Mouse (Mus musculus): ENCODE results near the gene Miox. TPM values are rescaled to one million over a fixed set of nuclear protein-coding genes. Genes with fewer than 3 reads are reported as not detected.

Miox gene
- polyA plus RNA-seq, 1 experiment = not detected

- Histone ChIP-seq H3K4me1 (ENCODE audit: control insufficient read depth, insufficient read depth, low read length) (no peaks in the 10 kb centered on the region), H3K4me3 (replicated peaks; ENCODE audit: insufficient read depth, low read depth, low read length) (no peak overlapping the region), H3K27me3 (ENCODE audit: control insufficient read depth, insufficient read depth, low read length) (no peaks in the 10 kb centered on the region), H3K27ac (ENCODE audit: insufficient read depth, low read length) (no peak overlapping the region)
- DNase-seq = no peak
- TF ChIP-seq POLR2A (IDR thresholded peaks at IDR 0.05; ENCODE audit: borderline replicate concordance, insufficient read depth, low read length) (no peak), CTCF (IDR thresholded peaks at IDR 0.05; ENCODE audit: borderline replicate concordance, insufficient read depth, low read depth, low read length) (no peak)
- 43% methylated on average over 2 of the region's 2 CpGs for WGBS
Observed at GRCm38 (mm10) chr15:89292795-89293194, 41.4 kb upstream of the Miox start.

- TF ChIP-seq CTCF (IDR thresholded peaks at IDR 0.05; ENCODE audit: borderline replicate concordance, insufficient read depth, low read depth, low read length) (no peak), POLR2A (IDR thresholded peaks at IDR 0.05; ENCODE audit: borderline replicate concordance, insufficient read depth, low read length) (no peak)
- H3K4me1 ChIP-seq (ENCODE audit: control insufficient read depth, insufficient read depth, low read length) = 0 out of 2 replicates have a peak, but pooled peaks cover 5% of the 10 kb centered on the region
- no peak overlapping the region for H3K27ac ChIP-seq (ENCODE audit: insufficient read depth, low read length)
- no peak overlapping the region for H3K4me3 ChIP-seq (replicated peaks; ENCODE audit: insufficient read depth, low read depth, low read length)
- no peaks in the 10 kb centered on the region for H3K27me3 ChIP-seq (ENCODE audit: control insufficient read depth, insufficient read depth, low read length)
- DNase-seq = no peak
- WGBS = 94% methylated on average over 10 of the region's 10 CpGs
Observed at GRCm38 (mm10) chr15:89293778-89294177, 40.4 kb upstream of the Miox start.

GRCm38 (mm10) chr15:89295580-89296165 is 38.5 kb upstream of the Miox start:
- Histone ChIP-seq H3K4me1 (ENCODE audit: control insufficient read depth, insufficient read depth, low read length) (0 out of 2 replicates have a peak, but pooled peaks cover 5% of the 10 kb centered on the region), H3K27me3 (ENCODE audit: control insufficient read depth, insufficient read depth, low read length) (no peaks in the 10 kb centered on the region), H3K27ac (ENCODE audit: insufficient read depth, low read length) (no peak overlapping the region), H3K4me3 (replicated peaks; ENCODE audit: insufficient read depth, low read depth, low read length) (no peak overlapping the region)
- DNase-seq = no peak
- TF ChIP-seq POLR2A (IDR thresholded peaks at IDR 0.05; ENCODE audit: borderline replicate concordance, insufficient read depth, low read length) = no peak
- WGBS = 68% methylated on average over 8 of the region's 8 CpGs

DNA sequence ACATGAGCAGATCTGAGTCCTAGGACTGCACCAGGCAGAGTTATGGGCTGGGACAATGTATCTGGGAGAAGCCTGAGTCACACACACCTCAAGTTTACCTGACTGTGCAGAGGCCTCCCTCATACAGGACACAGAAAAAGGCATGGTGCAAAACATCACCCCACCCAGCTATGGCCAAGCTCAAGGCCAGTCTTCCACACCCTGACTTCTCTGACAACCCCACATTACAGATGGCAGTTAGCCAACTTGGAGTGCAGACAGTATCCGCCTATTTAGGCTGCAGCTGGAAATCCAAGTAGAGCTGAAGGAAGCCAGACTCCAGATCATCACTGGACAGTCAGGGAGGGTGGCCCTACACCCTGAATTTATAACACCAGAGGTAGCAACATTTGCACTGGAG is 37.7 kb upstream of the Miox start:
- Histone ChIP-seq H3K27me3 (ENCODE audit: control insufficient read depth, insufficient read depth, low read length) (no peaks in the 10 kb centered on the region), H3K4me3 (replicated peaks; ENCODE audit: insufficient read depth, low read depth, low read length) (no peak overlapping the region), H3K27ac (ENCODE audit: insufficient read depth, low read length) (no peak overlapping the region), H3K4me1 (ENCODE audit: control insufficient read depth, insufficient read depth, low read length) (0 out of 2 replicates have a peak, but pooled peaks cover 5% of the 10 kb centered on the region)
- no peak for DNase-seq
- TF ChIP-seq CTCF (IDR thresholded peaks at IDR 0.05; ENCODE audit: borderline replicate concordance, insufficient read depth, low read depth, low read length) = no peak
- no peak for TF ChIP-seq POLR2A (IDR thresholded peaks at IDR 0.05; ENCODE audit: borderline replicate concordance, insufficient read depth, low read length)
- WGBS = 29% methylated on average over 1 of the region's 1 CpGs

DNA sequence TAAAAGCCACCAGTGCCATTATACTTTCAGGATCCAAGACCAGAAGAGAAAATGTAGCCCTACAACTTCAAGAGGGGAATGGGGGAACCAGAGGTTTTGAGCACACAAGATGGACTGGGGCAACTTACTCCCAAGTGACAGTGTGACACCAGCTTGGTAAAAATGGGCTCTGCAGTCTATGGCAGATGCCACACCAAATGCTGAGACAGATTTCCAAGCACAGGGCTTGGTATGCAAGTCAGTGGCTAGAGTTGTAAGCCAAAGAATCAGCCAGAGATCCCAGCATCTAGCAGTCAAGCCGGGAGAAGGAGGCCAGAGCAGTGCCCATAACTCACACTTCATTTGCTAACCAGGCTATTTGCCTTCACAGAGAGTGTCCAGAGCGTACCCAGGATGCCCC is 36.5 kb upstream of the Miox start:
- no peak overlapping the region for H3K27ac ChIP-seq (ENCODE audit: insufficient read depth, low read length)
- no peak for DNase-seq
- WGBS = 39% methylated on average over 2 of the region's 2 CpGs
- 0 out of 2 replicates have a peak, but pooled peaks cover 5% of the 10 kb centered on the region for H3K4me1 ChIP-seq (ENCODE audit: control insufficient read depth, insufficient read depth, low read length)
- TF ChIP-seq POLR2A (IDR thresholded peaks at IDR 0.05; ENCODE audit: borderline replicate concordance, insufficient read depth, low read length) (no peak), CTCF (IDR thresholded peaks at IDR 0.05; ENCODE audit: borderline replicate concordance, insufficient read depth, low read depth, low read length) (no peak)
- no peak overlapping the region for H3K4me3 ChIP-seq (replicated peaks; ENCODE audit: insufficient read depth, low read depth, low read length)
- H3K27me3 ChIP-seq (ENCODE audit: control insufficient read depth, insufficient read depth, low read length) = no peaks in the 10 kb centered on the region

- no peak overlapping the region for H3K27ac ChIP-seq (ENCODE audit: insufficient read depth, low read length)
- WGBS = 63% methylated on average over 13 of the region's 13 CpGs
Observed at GRCm38 (mm10) chr15:89300180-89300579, 34.0 kb upstream of the Miox start.

GRCm38 (mm10) chr15:89300600-89300999 is 33.6 kb upstream of the Miox start:
- Histone ChIP-seq H3K4me1 (ENCODE audit: control insufficient read depth, insufficient read depth, low read length) (peaks cover 5% of the 10 kb centered on the region; the same call in 1 of the 2 replicates), H3K4me3 (replicated peaks; ENCODE audit: insufficient read depth, low read depth, low read length) (no peak overlapping the region), H3K27ac (ENCODE audit: insufficient read depth, low read length) (no peak overlapping the region), H3K27me3 (ENCODE audit: control insufficient read depth, insufficient read depth, low read length) (no peaks in the 10 kb centered on the region)
- no peak for DNase-seq
- no peak for TF ChIP-seq CTCF (IDR thresholded peaks at IDR 0.05; ENCODE audit: borderline replicate concordance, insufficient read depth, low read depth, low read length)
- no peak for TF ChIP-seq POLR2A (IDR thresholded peaks at IDR 0.05; ENCODE audit: borderline replicate concordance, insufficient read depth, low read length)
- WGBS = 91% methylated on average over 8 of the region's 8 CpGs

More at GRCm38 (mm10) chr15:89300180-89300579, 34.0 kb upstream of the Miox start:
- H3K4me1 ChIP-seq (ENCODE audit: control insufficient read depth, insufficient read depth, low read length) = 0 out of 2 replicates have a peak, but pooled peaks cover 5% of the 10 kb centered on the region
- H3K27me3 ChIP-seq (ENCODE audit: control insufficient read depth, insufficient read depth, low read length) = no peaks in the 10 kb centered on the region
- no peak for DNase-seq
- TF ChIP-seq CTCF (IDR thresholded peaks at IDR 0.05; ENCODE audit: borderline replicate concordance, insufficient read depth, low read depth, low read length) = no peak
- TF ChIP-seq POLR2A (IDR thresholded peaks at IDR 0.05; ENCODE audit: borderline replicate concordance, insufficient read depth, low read length) = no peak
- H3K4me3 ChIP-seq (replicated peaks; ENCODE audit: insufficient read depth, low read depth, low read length) = no peak overlapping the region

- TF ChIP-seq CTCF (IDR thresholded peaks at IDR 0.05; ENCODE audit: borderline replicate concordance, insufficient read depth, low read depth, low read length) (no peak), POLR2A (IDR thresholded peaks at IDR 0.05; ENCODE audit: borderline replicate concordance, insufficient read depth, low read length) (no peak)
- no peak for DNase-seq
- Histone ChIP-seq H3K27ac (ENCODE audit: insufficient read depth, low read length) (no peak overlapping the region), H3K4me1 (ENCODE audit: control insufficient read depth, insufficient read depth, low read length) (peaks cover 50% of the 10 kb centered on the region), H3K4me3 (replicated peaks; ENCODE audit: insufficient read depth, low read depth, low read length) (no peak overlapping the region), H3K27me3 (ENCODE audit: control insufficient read depth, insufficient read depth, low read length) (no peaks in the 10 kb centered on the region)
- 43% methylated on average over 1 of the region's 1 CpGs for WGBS
Observed at GRCm38 (mm10) chr15:89305966-89306365, 28.2 kb upstream of the Miox start.

Data from cerebellum, adult 2 months (tissue).